Mouse (Mus musculus) embryonic facial prominence, embryonic 12.5 days (tissue): ENCODE measurements at regions not wholly inside any gene's neighbourhood (a gene's known extent, or its start where the extent isn't known, plus 50 kb on each side); places are given as distances from the start of the nearest gene placed in this dataset.
"Not testable (repeated sequence)": the region's sequence is repeated elsewhere in the genome, so short reads cannot be mapped to it uniquely, and the experiment has no call there.

Source experiments
- ATAC-seq: fragments of 200-750 bp; cut with Nextera tagmentation; 2 replicates; pipeline ENCODE4 v1.8.0; 2017; ENCODE audit not compliant: insufficient number of reproducible peaks, insufficient read depth, low FRiP score, low TSS enrichment
- H3K27ac ChIP-seq: fragments of 300-500 bp; sonication (generic); 2 replicates; pipeline ENCODE4 v1.5.1; 2016; ENCODE audit warnings: mild to moderate bottlenecking
- H3K27me3 ChIP-seq: fragments of 300-500 bp; sonication (generic); 2 replicates; pipeline ENCODE4 v1.6.1; 2016; ENCODE audit warnings: mild to moderate bottlenecking, moderate library complexity
- H3K36me3 ChIP-seq: fragments of 300-500 bp; sonication (generic); 2 replicates; pipeline ENCODE4 v1.6.1; 2016; ENCODE audit warnings: mild to moderate bottlenecking
- H3K4me1 ChIP-seq: fragments of 300-500 bp; sonication (generic); 2 replicates; pipeline ENCODE4 v1.6.1; 2016
- H3K4me2 ChIP-seq: fragments of 300-500 bp; sonication (generic); replicated peaks from 2 replicates; pipeline ENCODE4 v1.6.1; 2016; ENCODE audit warnings: mild to moderate bottlenecking, moderate library complexity
- H3K4me3 ChIP-seq: fragments of 300-500 bp; sonication (generic); 2 replicates; pipeline ENCODE4 v1.5.1; 2016; ENCODE audit warnings: mild to moderate bottlenecking
- H3K9ac ChIP-seq: fragments of 300-500 bp; sonication (generic); 2 replicates; pipeline ENCODE4 v1.6.1; 2016; ENCODE audit warnings: mild to moderate bottlenecking, moderate library complexity
- H3K9me3 ChIP-seq: fragments of 300-500 bp; sonication (generic); 2 replicates; pipeline ENCODE4 v1.6.1; 2016; ENCODE audit warnings: mild to moderate bottlenecking, moderate library complexity
- WGBS: fragments of 180-500 bp; shearing (Covaris S2); methylation state at CpG from one replicate; pipeline ENCODE4 v1.1.7; 2016; 5-methylcytosine and 5-hydroxymethylcytosine counted together

DNA sequence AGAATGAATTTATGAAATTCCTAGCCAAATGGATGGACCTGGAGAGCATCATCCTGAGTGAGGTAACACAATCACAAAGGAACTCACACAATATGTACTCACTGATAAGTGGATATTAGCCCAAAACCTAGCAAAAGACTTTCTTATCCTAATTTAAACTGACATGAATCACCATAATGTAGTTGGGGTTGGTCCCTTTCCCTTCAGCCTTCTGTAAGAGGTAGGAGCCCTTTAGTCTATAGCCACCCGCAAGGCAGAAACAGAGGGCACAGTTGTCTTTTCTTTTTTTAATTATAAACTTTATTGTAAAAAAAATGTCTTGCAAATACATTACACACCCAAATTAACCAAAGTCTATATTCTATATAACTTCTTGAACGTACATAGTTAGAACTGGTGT, 81.3 kb downstream of the Ogfrl1 start:
- H3K9ac ChIP-seq, H3K36me3 ChIP-seq, H3K9me3 ChIP-seq, H3K4me1 ChIP-seq, H3K27me3 ChIP-seq, H3K4me3 ChIP-seq, H3K27ac ChIP-seq, ATAC-seq, H3K4me2 ChIP-seq: not testable (repeated sequence)
- 92% methylated on average over 2 of the region's 2 CpGs for WGBS

DNA sequence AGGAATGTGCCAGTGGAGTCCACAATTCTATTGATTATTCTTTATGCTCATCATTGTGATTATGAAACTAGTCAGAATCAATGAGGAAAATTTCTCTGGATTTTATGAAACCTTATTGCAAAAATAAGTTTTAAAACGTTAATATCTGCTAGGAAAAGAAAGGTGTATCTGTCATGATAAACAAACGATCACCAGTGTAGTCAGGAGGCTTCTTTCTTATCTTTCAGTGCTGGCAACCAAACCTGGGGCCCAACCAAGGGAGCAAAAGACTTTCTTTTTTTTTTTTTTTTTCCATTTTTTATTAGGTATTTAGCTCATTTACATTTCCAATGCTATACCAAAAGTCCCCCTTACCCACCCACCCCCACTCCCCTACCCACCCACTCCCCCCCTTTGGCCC, 82.7 kb downstream of the Ogfrl1 start:
- H3K36me3 ChIP-seq, H3K27me3 ChIP-seq, ATAC-seq, H3K4me2 ChIP-seq, H3K4me1 ChIP-seq, H3K4me3 ChIP-seq, H3K9me3 ChIP-seq, H3K9ac ChIP-seq, H3K27ac ChIP-seq: not testable (repeated sequence)
- 79% methylated on average over 2 of the region's 2 CpGs for WGBS

DNA sequence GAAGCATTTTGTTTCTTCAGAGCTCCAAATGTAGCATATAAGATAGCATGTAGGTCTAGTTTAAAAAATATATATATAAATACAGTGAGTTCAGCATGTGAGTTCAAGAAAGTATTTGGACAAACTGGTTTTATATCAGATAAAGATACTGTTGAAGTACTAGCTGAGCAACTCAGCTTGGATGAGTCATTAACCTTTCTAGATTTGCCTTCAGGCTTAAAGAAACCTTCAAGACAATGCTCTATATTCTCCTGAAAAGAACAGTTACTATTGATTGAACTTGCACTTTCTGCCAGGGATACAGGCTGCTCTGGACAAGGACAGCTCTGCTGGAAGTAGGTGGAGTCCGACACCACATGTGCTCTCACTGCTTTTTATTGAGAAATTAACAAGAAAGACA, 104.9 kb downstream of the Ogfrl1 start:
- no peak overlapping the region for H3K27ac ChIP-seq
- no peak overlapping the region for H3K4me3 ChIP-seq
- H3K4me1 ChIP-seq, result no peaks in the 10 kb centered on the region
- H3K9me3 ChIP-seq, result no peaks in the 10 kb centered on the region
- WGBS, result 98% methylated on average over 1 of the region's 1 CpGs
- H3K9ac ChIP-seq, result no peak overlapping the region
- no peak overlapping the region for H3K4me2 ChIP-seq
- no peak for ATAC-seq
- no peaks in the 10 kb centered on the region for H3K36me3 ChIP-seq
- H3K27me3 ChIP-seq, result no peaks in the 10 kb centered on the region

DNA sequence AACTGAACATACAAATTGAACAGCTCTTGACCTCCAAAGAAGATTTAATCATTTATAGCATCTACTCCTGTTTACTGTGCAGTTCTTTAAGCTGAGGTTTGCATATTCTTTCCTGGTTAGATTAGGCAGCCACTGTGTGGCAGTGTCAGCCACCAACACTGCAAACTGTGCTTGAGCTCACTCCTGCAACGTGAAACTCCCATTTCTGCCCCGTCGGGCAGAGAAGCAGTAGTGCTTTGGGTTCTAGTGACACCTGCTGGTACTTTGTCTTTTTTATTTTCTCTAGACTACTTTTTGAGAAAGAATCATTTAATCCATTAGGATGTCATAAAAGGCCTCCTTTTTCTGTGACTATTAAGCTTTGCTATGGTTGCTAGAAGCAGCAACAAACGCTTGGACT, 110.8 kb downstream of the Ogfrl1 start:
- Histone ChIP-seq H3K9me3 (no peaks in the 10 kb centered on the region), H3K9ac (no peak overlapping the region), H3K27ac (no peak overlapping the region), H3K27me3 (no peaks in the 10 kb centered on the region), H3K36me3 (no peaks in the 10 kb centered on the region), H3K4me2 (no peak overlapping the region), H3K4me1 (no peaks in the 10 kb centered on the region), H3K4me3 (no peak overlapping the region)
- no peak for ATAC-seq
- WGBS, result 28% methylated on average over 4 of the region's 4 CpGs

DNA sequence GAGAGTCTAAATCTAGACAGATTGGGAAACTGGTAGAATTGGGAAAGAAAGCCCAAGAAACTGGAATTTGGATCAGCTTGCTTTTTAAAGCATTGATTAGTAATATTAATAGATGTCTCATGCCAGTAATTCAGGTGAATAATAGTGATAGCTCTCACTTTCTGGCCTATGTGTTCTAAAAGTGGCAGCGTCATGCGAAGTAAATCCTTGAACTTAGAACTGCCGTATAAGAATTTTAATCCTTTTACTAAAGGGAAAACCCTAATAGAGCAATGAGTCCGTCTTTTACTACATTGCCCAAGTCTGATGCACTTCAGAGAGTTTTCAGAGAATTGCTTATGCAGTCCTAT, 114.7 kb downstream of the Ogfrl1 start:
- Histone ChIP-seq H3K4me3 (no peak overlapping the region), H3K4me1 (no peaks in the 10 kb centered on the region), H3K27me3 (no peaks in the 10 kb centered on the region), H3K27ac (no peak overlapping the region), H3K9ac (no peak overlapping the region), H3K4me2 (no peak overlapping the region), H3K36me3 (no peaks in the 10 kb centered on the region), H3K9me3 (no peaks in the 10 kb centered on the region)
- 88% methylated on average over 4 of the region's 4 CpGs for WGBS
- ATAC-seq, result no peak

DNA sequence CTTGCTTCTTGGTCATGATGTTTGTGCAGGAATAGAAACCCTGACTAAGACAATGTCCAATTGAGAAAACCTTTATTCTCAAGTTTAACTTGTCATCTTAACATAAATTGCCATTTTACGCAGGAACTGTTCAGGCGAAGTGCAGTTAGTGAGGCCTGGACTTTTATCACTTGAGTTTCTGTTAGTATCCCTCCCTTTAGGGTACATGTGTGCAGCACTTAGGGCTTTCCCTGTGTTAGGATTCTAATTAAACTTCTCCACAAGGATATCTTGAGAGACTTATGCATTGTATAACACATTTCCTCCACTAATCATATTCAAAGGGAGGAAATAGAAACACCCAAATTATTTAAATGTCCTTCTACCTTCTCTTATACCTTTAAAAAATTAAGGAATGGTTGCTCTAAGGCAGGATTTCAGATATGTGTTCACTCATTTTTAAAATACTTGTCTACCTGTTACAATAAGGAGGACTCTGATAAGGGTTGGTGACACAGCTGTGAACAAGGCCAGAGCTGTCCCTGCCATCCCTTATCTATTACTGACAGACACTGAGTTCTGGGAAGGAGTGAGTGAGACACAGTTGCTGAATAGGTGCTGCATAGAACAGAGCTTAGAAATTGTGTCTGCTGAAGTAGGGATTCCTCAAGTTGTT, 115.2 kb downstream of the Ogfrl1 start:
- Histone ChIP-seq H3K9ac (no peak overlapping the region), H3K27me3 (no peaks in the 10 kb centered on the region), H3K27ac (no peak overlapping the region), H3K4me1 (no peaks in the 10 kb centered on the region), H3K9me3 (no peaks in the 10 kb centered on the region), H3K36me3 (no peaks in the 10 kb centered on the region), H3K4me2 (no peak overlapping the region), H3K4me3 (no peak overlapping the region)
- ATAC-seq, result no peak
- WGBS, result 99% methylated on average over 2 of the region's 2 CpGs

DNA sequence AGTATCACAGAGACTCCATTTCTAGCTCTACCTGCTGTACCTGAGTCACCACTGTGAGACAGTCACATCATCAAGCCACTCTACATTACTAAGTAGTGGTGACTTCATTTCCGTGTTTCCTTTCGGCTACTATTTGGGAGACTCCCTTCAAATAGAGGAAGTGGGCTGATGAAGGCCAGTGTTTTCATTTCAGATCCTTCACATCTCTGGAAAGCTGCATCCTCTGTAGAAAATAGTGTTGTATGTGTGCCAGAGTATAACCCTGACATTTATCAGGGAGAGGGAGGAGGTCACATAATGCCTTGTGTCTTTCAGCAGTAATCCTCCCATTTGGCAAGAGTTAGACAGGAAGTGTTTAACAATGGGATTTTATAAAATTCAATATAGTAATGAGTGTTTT, 117.7 kb downstream of the Ogfrl1 start:
- H3K27me3 ChIP-seq, result no peaks in the 10 kb centered on the region
- 86% methylated on average over 2 of the region's 2 CpGs for WGBS
- no peaks in the 10 kb centered on the region for H3K36me3 ChIP-seq
- ATAC-seq, result no peak
- no peaks in the 10 kb centered on the region for H3K4me1 ChIP-seq
- no peak overlapping the region for H3K27ac ChIP-seq
- no peak overlapping the region for H3K9ac ChIP-seq
- H3K9me3 ChIP-seq, result no peaks in the 10 kb centered on the region
- no peak overlapping the region for H3K4me2 ChIP-seq
- no peak overlapping the region for H3K4me3 ChIP-seq

DNA sequence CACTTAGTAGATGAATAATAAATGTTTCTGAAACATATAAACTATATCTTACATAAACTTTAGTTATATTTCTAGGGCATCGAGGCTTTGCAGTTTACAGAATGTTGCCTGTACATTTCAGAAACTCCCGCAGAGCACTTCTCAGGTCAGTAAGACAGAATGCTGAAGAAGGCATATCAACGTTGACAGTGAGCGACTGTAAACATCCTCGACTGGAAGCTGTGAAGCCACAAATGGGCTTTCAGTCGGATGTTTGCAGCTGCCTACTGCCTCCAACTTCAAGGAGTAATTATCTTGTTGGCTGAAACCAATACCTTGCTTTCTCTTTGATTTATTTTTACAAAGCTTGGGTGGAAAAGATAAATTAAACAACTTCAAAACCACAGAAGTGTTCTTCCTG, 125.5 kb downstream of the Ogfrl1 start:
- Histone ChIP-seq H3K36me3 (no peaks in the 10 kb centered on the region), H3K4me3 (no peak overlapping the region), H3K27ac (no peak overlapping the region), H3K4me2 (no peak overlapping the region), H3K27me3 (no peaks in the 10 kb centered on the region), H3K9me3 (no peaks in the 10 kb centered on the region), H3K4me1 (0 out of 2 replicates have a peak, but pooled peaks cover 4% of the 10 kb centered on the region), H3K9ac (no peak overlapping the region)
- 46% methylated on average over 6 of the region's 6 CpGs for WGBS
- ATAC-seq, result no peak

DNA sequence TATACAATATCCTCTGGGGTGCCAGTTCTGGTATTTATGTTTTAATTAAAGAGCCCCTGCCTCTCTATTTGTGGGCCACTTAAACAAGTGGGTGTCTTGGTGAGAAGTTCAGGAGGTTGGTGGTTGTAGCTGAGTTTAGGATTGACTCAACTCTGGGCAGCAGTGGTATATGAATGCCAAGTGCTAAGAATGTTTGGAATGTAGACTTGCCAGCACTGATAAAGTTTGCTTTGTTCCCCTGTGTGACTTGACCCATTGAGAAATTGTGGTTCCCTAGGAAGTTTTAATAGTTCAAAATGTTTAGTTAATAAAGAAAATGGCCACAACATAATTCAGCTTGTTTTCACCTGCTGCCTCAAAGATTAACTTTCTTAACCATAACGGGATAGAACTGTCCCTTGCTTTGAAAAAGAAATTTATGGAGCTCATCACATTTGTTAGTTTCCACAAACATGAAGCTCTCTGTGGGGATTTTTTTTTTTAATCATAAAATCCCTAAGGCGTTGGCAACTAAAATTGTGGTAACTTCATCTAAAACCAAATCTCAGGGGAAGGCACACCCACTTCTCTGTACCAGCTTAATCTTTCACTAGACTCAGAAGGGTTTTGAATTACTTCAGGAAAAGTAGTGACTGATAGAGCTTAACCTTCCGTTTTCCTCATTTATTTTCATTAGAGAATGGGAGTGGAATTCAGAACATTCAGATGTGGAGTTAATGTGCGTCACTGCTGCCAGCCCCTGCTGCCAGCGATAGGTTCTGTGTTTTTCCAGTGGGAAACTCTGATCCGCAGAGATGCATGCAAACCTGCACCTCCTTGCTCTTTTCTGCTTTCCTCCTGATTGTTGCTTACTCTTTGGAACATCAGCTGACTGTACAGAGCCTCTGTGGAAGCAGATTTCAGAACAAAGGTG, 126.4 kb downstream of the Ogfrl1 start:
- no peaks in the 10 kb centered on the region for H3K9me3 ChIP-seq
- 0 out of 2 replicates have a peak, but pooled peaks cover 4% of the 10 kb centered on the region for H3K4me1 ChIP-seq
- no peak overlapping the region for H3K9ac ChIP-seq
- no peak overlapping the region for H3K4me3 ChIP-seq
- no peaks in the 10 kb centered on the region for H3K36me3 ChIP-seq
- 0 out of 2 replicates have a peak overlapping the region, but pooled peaks have one; percentile 37 for H3K27ac ChIP-seq
- WGBS, result 37% methylated on average over 6 of the region's 6 CpGs
- no peaks in the 10 kb centered on the region for H3K27me3 ChIP-seq
- no peak overlapping the region for H3K4me2 ChIP-seq
- ATAC-seq, result no peak

DNA sequence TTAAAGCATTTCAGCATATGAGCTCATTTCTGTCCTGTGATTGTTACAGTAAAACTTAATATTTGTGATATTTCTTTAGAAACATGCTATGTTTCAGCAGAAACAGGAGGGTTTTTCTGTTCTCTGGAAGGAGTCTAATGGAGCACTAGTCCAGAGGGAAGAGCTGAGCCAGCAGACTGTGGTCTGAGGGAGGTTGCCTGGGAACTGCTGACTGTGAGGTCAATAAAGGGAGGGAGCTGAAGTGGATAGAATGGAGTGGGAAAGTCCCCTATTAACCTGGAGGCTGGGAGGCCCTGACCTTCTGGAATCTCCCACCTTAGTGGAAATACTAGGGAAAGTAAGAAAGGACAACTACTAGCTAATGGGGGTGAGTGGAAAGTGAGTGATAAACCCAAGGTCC, 129.5 kb downstream of the Ogfrl1 start:
- no peak overlapping the region for H3K9ac ChIP-seq
- peaks cover 13% of the 10 kb centered on the region; the same call in 1 of the 2 replicates for H3K4me1 ChIP-seq
- H3K36me3 ChIP-seq, result no peaks in the 10 kb centered on the region
- no peak overlapping the region for H3K27ac ChIP-seq
- no peaks in the 10 kb centered on the region for H3K27me3 ChIP-seq
- no peak overlapping the region for H3K4me3 ChIP-seq
- no peak overlapping the region for H3K4me2 ChIP-seq
- ATAC-seq, result no peak
- H3K9me3 ChIP-seq, result no peaks in the 10 kb centered on the region

DNA sequence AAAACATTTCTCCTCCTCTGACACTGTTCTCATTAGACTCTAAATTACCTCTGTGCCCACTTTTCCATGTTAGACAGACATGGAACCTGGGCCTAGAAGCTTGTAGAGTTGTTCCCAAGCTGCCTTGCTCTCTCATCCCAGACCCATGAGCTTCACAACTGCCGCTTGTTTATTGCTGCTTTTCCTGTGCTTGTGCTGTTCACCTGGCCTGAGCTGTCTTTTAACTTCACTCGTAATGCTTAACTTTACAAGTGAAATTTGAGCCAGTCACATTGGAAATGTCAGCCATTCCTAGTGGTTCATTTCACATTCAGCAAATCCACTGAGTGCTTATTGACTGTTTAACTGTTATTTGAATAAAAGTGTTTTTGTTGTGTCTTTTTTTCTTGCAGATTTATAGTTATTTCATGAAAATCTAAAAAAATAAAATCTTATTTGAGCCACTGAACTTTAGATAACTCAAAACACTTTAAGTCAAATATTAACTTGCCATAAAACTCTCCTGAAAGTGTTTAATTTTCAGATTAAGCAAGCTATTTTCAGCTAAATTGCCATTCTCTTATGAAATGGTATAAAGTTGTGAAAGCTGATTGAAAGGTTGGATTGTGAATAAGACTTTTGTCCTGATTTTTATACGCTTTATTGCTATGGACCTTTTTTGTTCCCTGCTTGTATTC, 131.9 kb downstream of the Ogfrl1 start:
- no peak for ATAC-seq
- H3K9me3 ChIP-seq, result no peaks in the 10 kb centered on the region
- H3K36me3 ChIP-seq, result no peaks in the 10 kb centered on the region
- no peaks in the 10 kb centered on the region for H3K27me3 ChIP-seq
- H3K27ac ChIP-seq, result no peak overlapping the region
- no peak overlapping the region for H3K4me3 ChIP-seq
- H3K4me1 ChIP-seq, result peaks cover 8% of the 10 kb centered on the region; the same call in 1 of the 2 replicates
- 60% methylated on average over 3 of the region's 3 CpGs for WGBS
- no peak overlapping the region for H3K9ac ChIP-seq
- H3K4me2 ChIP-seq, result no peak overlapping the region

DNA sequence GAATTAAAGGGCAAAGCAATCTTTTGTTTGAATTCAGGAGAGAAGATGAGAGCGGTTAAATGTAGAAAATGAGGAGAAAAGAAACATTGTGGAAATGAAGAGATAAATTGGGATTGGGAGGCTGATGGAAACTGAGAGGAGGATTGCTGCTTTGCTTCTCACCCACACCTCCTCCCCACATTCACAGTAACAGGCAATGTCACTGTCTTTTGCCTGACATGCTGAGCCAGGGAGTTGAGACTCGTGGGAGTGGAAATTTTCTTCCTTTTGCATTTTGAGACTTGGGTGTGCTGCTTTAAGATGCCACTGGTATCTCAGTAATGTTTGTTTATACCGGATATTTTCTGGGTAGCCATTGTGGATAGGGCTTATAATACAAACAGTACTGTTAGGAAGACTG, 133.3 kb downstream of the Ogfrl1 start:
- Histone ChIP-seq H3K4me3 (no peak overlapping the region), H3K9ac (no peak overlapping the region), H3K36me3 (no peaks in the 10 kb centered on the region), H3K4me2 (no peak overlapping the region), H3K9me3 (no peaks in the 10 kb centered on the region), H3K27ac (no peak overlapping the region), H3K4me1 (peaks cover 8% of the 10 kb centered on the region; the same call in 1 of the 2 replicates), H3K27me3 (no peaks in the 10 kb centered on the region)
- ATAC-seq, result no peak
- 64% methylated on average over 3 of the region's 3 CpGs for WGBS
